Mouse (Mus musculus): Measurements from ENCODE around the gene Timm50. TPM values are rescaled to one million over a fixed set of nuclear protein-coding genes. Genes with fewer than 3 reads are reported as not detected.
A peak's percentile ranks its signal among the peaks of the same experiment; 100 is the strongest.

Timm50 gene
- polyA plus RNA-seq, 1 experiment from 2014 or later, result 214 TPM

GRCm38 (mm10) chr7:28311151-28311925 lies 534 bp downstream of the Timm50 start:
- peak overlapping the region; percentile 92 for H3K4me2 ChIP-seq
- WGBS, result 7% methylated on average over 35 of the region's 35 CpGs
- H3K27ac ChIP-seq (ENCODE audit: low read depth, low read length), result peak overlapping the region; percentile 57
- ATAC-seq (ENCODE audit: low FRiP score), result peak; percentile 47
- H3K27me3 ChIP-seq (ENCODE audit: control insufficient read depth, insufficient read depth, low read length), result no peaks in the 10 kb centered on the region
- H3K9ac ChIP-seq (ENCODE audit: low read length), result peak overlapping the region; percentile 93
- peak overlapping the region; percentile 99 for H3K4me3 ChIP-seq (ENCODE audit: low read depth, low read length)
- H3K4me1 ChIP-seq (ENCODE audit: control insufficient read depth, insufficient read depth, low read length), result peaks cover 10% of the 10 kb centered on the region; the same call in 1 of the 2 replicates
- DNase-seq (ENCODE audit: low spot score, missing footprints), result peak; percentile 91
- no peaks in the 10 kb centered on the region for H3K9me3 ChIP-seq (ENCODE audit: control insufficient read depth, low read length)
- peaks cover 26% of the 10 kb centered on the region for H3K36me3 ChIP-seq (ENCODE audit: control insufficient read depth, insufficient read depth, low read length)

DNA sequence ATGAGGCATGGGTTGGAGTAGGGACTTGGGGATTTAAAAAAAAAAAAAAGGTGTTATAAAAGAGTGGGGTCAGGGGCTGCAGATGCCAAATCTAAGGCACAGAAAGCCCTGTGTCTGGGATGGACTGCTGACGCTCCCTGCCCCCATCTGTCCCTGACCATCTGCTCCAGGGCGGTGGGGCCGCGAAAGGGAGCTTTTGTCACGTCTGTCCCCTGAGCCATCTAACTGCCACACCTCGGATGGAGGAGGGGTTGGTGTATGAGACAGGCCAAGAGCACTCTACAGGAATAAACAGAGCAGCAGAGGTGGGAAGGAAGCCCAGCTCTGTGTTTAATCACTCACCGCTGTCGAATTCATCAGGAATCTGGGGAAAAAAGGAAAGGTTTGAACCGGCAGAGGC lies 2.1 kb downstream of the Timm50 start:
- Histone ChIP-seq H3K4me1 (ENCODE audit: control insufficient read depth, insufficient read depth, low read length) (peaks cover 10% of the 10 kb centered on the region; the same call in 1 of the 2 replicates), H3K36me3 (ENCODE audit: control insufficient read depth, insufficient read depth, low read length) (peaks cover 23% of the 10 kb centered on the region), H3K9me3 (ENCODE audit: control insufficient read depth, low read length) (no peaks in the 10 kb centered on the region), H3K4me3 (ENCODE audit: low read depth, low read length) (peak overlapping the region; percentile 99), H3K27ac (ENCODE audit: low read depth, low read length) (peak overlapping the region; percentile 73), H3K27me3 (ENCODE audit: control insufficient read depth, insufficient read depth, low read length) (no peaks in the 10 kb centered on the region), H3K4me2 (peak overlapping the region; percentile 92), H3K9ac (ENCODE audit: low read length) (peak overlapping the region; percentile 40; the same call in 1 of the 2 replicates)
- ATAC-seq (ENCODE audit: low FRiP score) (peak; percentile 44), DNase-seq (ENCODE audit: low spot score, missing footprints) (no peak)
- 62% methylated on average over 9 of the region's 9 CpGs for WGBS

- no peak overlapping the region for H3K4me2 ChIP-seq
- peaks cover 23% of the 10 kb centered on the region for H3K36me3 ChIP-seq (ENCODE audit: control insufficient read depth, insufficient read depth, low read length)
- H3K9ac ChIP-seq (ENCODE audit: low read length), result no peak overlapping the region
- no peak overlapping the region for H3K27ac ChIP-seq (ENCODE audit: low read depth, low read length)
- no peak for ATAC-seq (ENCODE audit: low FRiP score)
- no peaks in the 10 kb centered on the region for H3K9me3 ChIP-seq (ENCODE audit: control insufficient read depth, low read length)
- WGBS, result 93% methylated on average over 8 of the region's 8 CpGs
- no peak overlapping the region for H3K4me3 ChIP-seq (ENCODE audit: low read depth, low read length)
- DNase-seq (ENCODE audit: low spot score, missing footprints), result no peak
- peaks cover 24% of the 10 kb centered on the region for H3K4me1 ChIP-seq (ENCODE audit: control insufficient read depth, insufficient read depth, low read length)
- no peaks in the 10 kb centered on the region; the same call in 1 of the 2 replicates for H3K27me3 ChIP-seq (ENCODE audit: control insufficient read depth, insufficient read depth, low read length)
Observed at GRCm38 (mm10) chr7:28306216-28306615, 5.7 kb downstream of the Timm50 start.

GRCm38 (mm10) chr7:28305641-28306040 lies 6.2 kb downstream of the Timm50 start:
- H3K27me3 ChIP-seq (ENCODE audit: control insufficient read depth, insufficient read depth, low read length), result no peaks in the 10 kb centered on the region; the same call in 1 of the 2 replicates
- H3K9ac ChIP-seq (ENCODE audit: low read length), result no peak overlapping the region
- no peak overlapping the region for H3K27ac ChIP-seq (ENCODE audit: low read depth, low read length)
- 90% methylated on average over 10 of the region's 10 CpGs for WGBS
- no peak overlapping the region for H3K4me2 ChIP-seq
- peaks cover 21% of the 10 kb centered on the region for H3K4me1 ChIP-seq (ENCODE audit: control insufficient read depth, insufficient read depth, low read length)
- H3K4me3 ChIP-seq (ENCODE audit: low read depth, low read length), result no peak overlapping the region
- peaks cover 23% of the 10 kb centered on the region for H3K36me3 ChIP-seq (ENCODE audit: control insufficient read depth, insufficient read depth, low read length)
- DNase-seq (ENCODE audit: low spot score, missing footprints) (no peak), ATAC-seq (ENCODE audit: low FRiP score) (no peak)
- H3K9me3 ChIP-seq (ENCODE audit: control insufficient read depth, low read length), result no peaks in the 10 kb centered on the region

DNA sequence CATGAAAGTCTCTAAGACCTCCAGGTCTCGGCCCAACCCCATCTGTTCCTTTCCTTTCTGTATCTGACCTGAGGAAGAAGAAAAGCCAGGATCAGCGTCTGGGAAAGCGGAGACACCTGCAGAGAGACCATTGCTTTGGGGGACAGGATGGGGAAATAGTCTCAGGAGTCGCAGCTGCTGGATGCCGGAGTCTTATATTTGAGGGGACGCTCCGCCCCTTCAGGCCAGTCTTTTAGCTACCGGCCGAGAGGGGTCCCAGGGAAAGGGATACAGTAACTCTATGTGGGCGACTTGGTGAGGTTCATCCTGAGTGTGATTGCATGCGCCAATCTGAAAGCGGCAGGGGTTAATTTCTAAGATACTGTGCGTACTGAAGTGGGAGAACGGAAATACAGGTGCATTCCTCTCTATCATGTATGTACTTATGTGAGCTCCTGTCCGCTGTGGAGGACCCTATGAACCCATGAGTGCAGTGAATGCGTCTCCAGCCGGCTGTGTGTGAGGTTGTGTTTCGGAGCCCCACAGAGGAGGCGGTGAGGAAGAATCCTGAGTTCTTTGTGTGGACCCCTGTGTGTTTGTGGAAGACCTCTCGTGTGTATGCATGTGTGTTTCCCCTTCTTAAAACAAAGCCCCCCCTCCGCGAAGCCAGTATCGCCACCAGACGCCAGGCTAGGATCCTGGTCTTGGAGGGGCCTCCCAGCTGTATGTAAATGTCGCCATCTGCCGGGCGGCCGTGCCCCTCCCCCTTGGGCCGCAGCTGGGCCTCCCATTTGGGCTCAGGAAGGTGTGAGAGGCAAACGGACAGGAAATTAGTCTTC lies 10.0 kb downstream of the Timm50 start, which contains the start of gene Dll3:
Dll3 (minus strand) TSS at position 623 of the 818 bp plus-strand sequence.
- Histone ChIP-seq H3K4me1 (ENCODE audit: control insufficient read depth, insufficient read depth, low read length) (peaks cover 23% of the 10 kb centered on the region), H3K9ac (ENCODE audit: low read length) (peak within 1 kb of the TSS; percentile 87), H3K4me2 (peak within 1 kb of the TSS; percentile 61), H3K27me3 (ENCODE audit: control insufficient read depth, insufficient read depth, low read length) (peaks cover 6% of the 10 kb centered on the region; the same call in 1 of the 2 replicates), H3K4me3 (ENCODE audit: low read depth, low read length) (peak within 1 kb of the TSS; percentile 52), H3K9me3 (ENCODE audit: control insufficient read depth, low read length) (no peaks in the 10 kb centered on the region), H3K27ac (ENCODE audit: low read depth, low read length) (peak within 1 kb of the TSS; percentile 91), H3K36me3 (ENCODE audit: control insufficient read depth, insufficient read depth, low read length) (peaks cover 14% of the 10 kb centered on the region)
- ATAC-seq (ENCODE audit: low FRiP score) (peak; percentile 84), DNase-seq (ENCODE audit: low spot score, missing footprints) (peak; percentile 98)
- 1% methylated on average over 30 of the region's 30 CpGs for WGBS

GRCm38 (mm10) chr7:28298837-28299625 lies 12.8 kb downstream of the Timm50 start:
- H3K9ac ChIP-seq (ENCODE audit: low read length), result peak overlapping the region; percentile 26; the same call in 1 of the 2 replicates
- peak overlapping the region; percentile 61 for H3K4me2 ChIP-seq
- H3K27ac ChIP-seq (ENCODE audit: low read depth, low read length), result no peak overlapping the region
- H3K9me3 ChIP-seq (ENCODE audit: control insufficient read depth, low read length), result no peaks in the 10 kb centered on the region
- H3K36me3 ChIP-seq (ENCODE audit: control insufficient read depth, insufficient read depth, low read length), result no peaks in the 10 kb centered on the region
- H3K4me3 ChIP-seq (ENCODE audit: low read depth, low read length), result peak overlapping the region; percentile 25
- WGBS, result 11% methylated on average over 43 of the region's 43 CpGs
- peaks cover 16% of the 10 kb centered on the region for H3K27me3 ChIP-seq (ENCODE audit: control insufficient read depth, insufficient read depth, low read length)
- ATAC-seq (ENCODE audit: low FRiP score) (peak; percentile 25; the same call in 1 of the 2 replicates), DNase-seq (ENCODE audit: low spot score, missing footprints) (peak; percentile 95)
- H3K4me1 ChIP-seq (ENCODE audit: control insufficient read depth, insufficient read depth, low read length), result peaks cover 30% of the 10 kb centered on the region

DNA sequence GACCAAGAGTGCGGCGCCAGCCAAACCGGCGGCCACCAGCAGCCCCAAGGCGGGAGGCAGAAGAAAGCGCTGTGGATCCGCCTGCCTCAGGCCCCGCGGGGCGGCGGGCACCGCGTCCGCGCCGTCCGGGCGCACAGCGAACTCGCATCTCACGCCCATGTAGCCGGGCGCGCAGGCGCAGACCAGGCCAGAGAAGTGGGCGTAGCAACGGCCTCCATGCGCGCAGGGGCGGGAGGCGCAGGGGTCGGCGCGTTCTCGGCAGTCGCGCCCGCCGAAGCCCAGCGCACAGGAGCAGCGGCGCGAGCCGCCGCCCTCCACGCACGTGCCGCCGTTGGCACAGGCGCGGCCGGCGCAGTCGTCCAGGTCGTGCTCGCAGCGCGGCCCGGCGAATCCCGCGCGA lies 17.4 kb downstream of the Timm50 start:
- H3K27me3 ChIP-seq (ENCODE audit: control insufficient read depth, insufficient read depth, low read length), result peaks cover 39% of the 10 kb centered on the region
- H3K27ac ChIP-seq (ENCODE audit: low read depth, low read length), result no peak overlapping the region
- ATAC-seq (ENCODE audit: low FRiP score), result peak; percentile 40

More for the DNA sequence above, 17.4 kb downstream of the Timm50 start:
- H3K9ac ChIP-seq (ENCODE audit: low read length), result peak overlapping the region; percentile 52
- H3K4me2 ChIP-seq, result peak overlapping the region; percentile 69
- peak; percentile 96 for DNase-seq (ENCODE audit: low spot score, missing footprints)
- H3K9me3 ChIP-seq (ENCODE audit: control insufficient read depth, low read length), result no peaks in the 10 kb centered on the region
- 3% methylated on average over 57 of the region's 63 CpGs for WGBS
- H3K4me1 ChIP-seq (ENCODE audit: control insufficient read depth, insufficient read depth, low read length), result peaks cover 22% of the 10 kb centered on the region
- H3K36me3 ChIP-seq (ENCODE audit: control insufficient read depth, insufficient read depth, low read length), result 0 out of 2 replicates have a peak, but pooled peaks cover 2% of the 10 kb centered on the region
- peak overlapping the region; percentile 41 for H3K4me3 ChIP-seq (ENCODE audit: low read depth, low read length)

All from midbrain, embryonic 11.5 days (tissue).